Mouse (Mus musculus): ENCODE data around the gene L1td1. TPM values are rescaled to one million over a fixed set of nuclear protein-coding genes. Genes with fewer than 3 reads are reported as not detected.

Gene L1td1
- total and polyA plus RNA-seq, 3 experiments, result not detected

DNA sequence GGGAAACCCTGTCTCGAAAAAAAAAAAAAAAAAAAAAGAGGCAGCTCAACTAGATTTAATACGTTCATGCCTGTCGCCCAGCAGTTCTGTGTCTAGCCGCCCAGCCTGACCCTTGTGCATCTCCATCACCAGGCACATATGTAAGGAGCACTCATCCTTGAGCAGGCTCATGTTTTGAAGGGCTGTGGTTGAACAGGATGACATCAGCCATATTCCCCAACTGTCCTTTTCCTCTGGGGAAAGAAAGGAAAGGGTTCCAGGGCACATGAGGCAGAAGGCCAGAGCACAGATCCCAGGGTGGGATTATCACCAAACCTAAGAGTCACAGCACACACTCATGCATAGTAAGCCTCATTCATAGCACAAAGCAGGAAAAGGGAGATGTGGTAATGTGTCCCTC lies 28.6 kb upstream of the L1td1 start:
- Histone ChIP-seq H3K27me3 (replicated peaks) (no peaks in the 10 kb centered on the region), H3K4me1 (ENCODE audit: control insufficient read depth in 1 of 2, insufficient read depth in 2 of 2) (no peaks in the 10 kb centered on the region), H3K4me2 (ENCODE audit: insufficient read depth, low read depth, poor library complexity, severe bottlenecking) (no peak overlapping the region), H3K27ac (ENCODE audit: insufficient read depth, low read depth) (no peak overlapping the region), H3K9me3 (replicated peaks; ENCODE audit: low read length) (peaks cover 79% of the 10 kb centered on the region), H3K9ac (ENCODE audit: insufficient read depth, low read depth) (no peak overlapping the region), H3K36me3 (replicated peaks in 1 of 2; ENCODE audit: control insufficient read depth in 1 of 2, insufficient read depth in 1 of 2, low read length in 1 of 2) (no peaks in the 10 kb centered on the region), H3K4me3 (replicated peaks in 1 of 3; ENCODE audit: low read depth in 2 of 3, low read length in 2 of 3, poor library complexity in 1 of 3) (no peak overlapping the region), H3K79me2 (replicated peaks; ENCODE audit: control insufficient read depth, extremely low read depth, insufficient read depth, poor library complexity, severe bottlenecking) (no peaks in the 10 kb centered on the region)
- dilution Hi-C loops (cut with MboI; ENCODE audit: extremely low pct_ligation_motif_present, extremely low pct_unique_long_range_greater_than_20kb, low sequenced_read_pairs), result no loop called here
- no peak for DNase-seq (ENCODE audit: extremely low read depth)
- no peak for TF ChIP-seq HCFC1 (IDR thresholded peaks at IDR 0.05; ENCODE audit: low read depth, low read length)
- no peak for TF ChIP-seq TCF12 (IDR thresholded peaks at IDR 0.05; ENCODE audit: low read depth, low read length)
- no peak for TF ChIP-seq MXI1 (IDR thresholded peaks at IDR 0.05; ENCODE audit: low read depth, low read length)
- TF ChIP-seq PAX5 (IDR thresholded peaks at IDR 0.05; ENCODE audit: low read length), result no peak
- no peak for TF ChIP-seq CTCF (conservative IDR thresholded peaks at IDR 0.05 in 1 of 2, IDR thresholded peaks at IDR 0.05 in 1 of 2; ENCODE audit: low read depth in 2 of 2, low read length in 2 of 2)
- no peak for TF ChIP-seq NELFE (IDR thresholded peaks at IDR 0.05; ENCODE audit: low read depth, low read length)
- TF ChIP-seq MAX (IDR thresholded peaks at IDR 0.05; ENCODE audit: low read length), result no peak
- TF ChIP-seq MAZ (IDR thresholded peaks at IDR 0.05; ENCODE audit: low read depth, low read length), result no peak
- no peak for TF ChIP-seq POLR2AphosphoS2 (IDR thresholded peaks at IDR 0.05; ENCODE audit: low read depth, low read length)
- TF ChIP-seq CHD2 (IDR thresholded peaks at IDR 0.05; ENCODE audit: low read length), result no peak
- TF ChIP-seq ETS1 (conservative IDR thresholded peaks at IDR 0.05; ENCODE audit: low read depth, low read length), result no peak
- in situ Hi-C loops (cut with MboI; ENCODE audit: low pct_ligation_motif_present, low pct_unique_long_range_greater_than_20kb, low sequenced_read_pairs), result no loop called here

DNA sequence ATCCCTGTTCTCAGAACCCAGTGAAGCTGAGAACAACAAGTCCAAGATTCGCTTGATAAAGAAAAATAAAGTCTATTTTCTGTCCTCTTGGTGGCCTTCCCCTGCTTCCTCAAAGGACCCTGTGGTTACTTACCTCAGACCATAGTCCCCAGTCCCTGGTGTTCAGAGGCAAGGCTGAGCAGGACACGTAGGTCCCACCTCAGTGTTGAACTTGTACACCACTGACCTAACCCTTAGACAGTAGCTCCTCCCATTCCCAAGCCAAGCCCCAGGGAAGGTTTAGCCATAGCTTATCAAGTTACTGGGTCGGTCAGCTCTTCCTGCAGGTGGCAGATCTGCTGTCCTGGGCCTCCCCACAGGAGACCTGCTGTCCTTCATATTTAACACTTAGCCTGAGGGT lies 27.6 kb upstream of the L1td1 start:
- H3K36me3 ChIP-seq (replicated peaks in 1 of 2; ENCODE audit: control insufficient read depth in 1 of 2, insufficient read depth in 1 of 2, low read length in 1 of 2), result no peaks in the 10 kb centered on the region
- H3K79me2 ChIP-seq (replicated peaks; ENCODE audit: control insufficient read depth, extremely low read depth, insufficient read depth, poor library complexity, severe bottlenecking), result no peaks in the 10 kb centered on the region
- no peak overlapping the region for H3K9ac ChIP-seq (ENCODE audit: insufficient read depth, low read depth)
- no peaks in the 10 kb centered on the region for H3K4me1 ChIP-seq (ENCODE audit: control insufficient read depth in 1 of 2, insufficient read depth in 2 of 2)
- H3K27me3 ChIP-seq (replicated peaks), result no peaks in the 10 kb centered on the region
- H3K4me2 ChIP-seq (ENCODE audit: insufficient read depth, low read depth, poor library complexity, severe bottlenecking), result no peak overlapping the region
- dilution Hi-C loops (cut with MboI; ENCODE audit: extremely low pct_ligation_motif_present, extremely low pct_unique_long_range_greater_than_20kb, low sequenced_read_pairs) (no loop called here), in situ Hi-C loops (cut with MboI; ENCODE audit: low pct_ligation_motif_present, low pct_unique_long_range_greater_than_20kb, low sequenced_read_pairs) (no loop called here)
- no peak overlapping the region for H3K4me3 ChIP-seq (replicated peaks in 1 of 3; ENCODE audit: low read depth in 2 of 3, low read length in 2 of 3, poor library complexity in 1 of 3)
- H3K27ac ChIP-seq (ENCODE audit: insufficient read depth, low read depth), result no peak overlapping the region
- H3K9me3 ChIP-seq (replicated peaks; ENCODE audit: low read length), result peaks cover 82% of the 10 kb centered on the region
- TF ChIP-seq ZNF384 (IDR thresholded peaks at IDR 0.05; ENCODE audit: low read depth, low read length), result no peak
- TF ChIP-seq MAX (IDR thresholded peaks at IDR 0.05; ENCODE audit: low read length), result no peak
- no peak for DNase-seq (ENCODE audit: extremely low read depth)

DNA sequence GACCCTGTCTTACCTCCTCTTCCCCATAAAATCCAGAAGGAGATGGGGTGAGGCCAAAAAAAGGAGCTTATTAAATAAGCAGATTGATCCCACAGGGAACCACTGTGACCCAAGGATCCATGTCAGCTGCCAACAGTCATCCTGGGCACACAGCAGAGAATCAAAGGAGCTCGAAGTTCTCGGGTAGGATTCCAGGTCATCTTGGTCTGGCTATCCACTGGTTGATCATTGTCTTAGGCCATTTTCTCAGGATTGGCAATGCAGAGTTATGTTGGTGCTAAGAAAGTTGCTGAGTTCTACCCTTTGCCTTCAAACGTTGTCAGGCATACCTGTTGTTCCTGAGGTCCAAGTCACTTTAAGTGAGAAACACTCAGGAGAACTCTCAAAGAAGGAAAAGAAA lies 26.4 kb upstream of the L1td1 start:
- Histone ChIP-seq H3K4me3 (replicated peaks in 1 of 3; ENCODE audit: low read depth in 2 of 3, low read length in 2 of 3, poor library complexity in 1 of 3) (no peak overlapping the region), H3K9ac (ENCODE audit: insufficient read depth, low read depth) (no peak overlapping the region), H3K9me3 (replicated peaks; ENCODE audit: low read length) (peaks cover 79% of the 10 kb centered on the region), H3K4me1 (ENCODE audit: control insufficient read depth in 1 of 2, insufficient read depth in 2 of 2) (no peaks in the 10 kb centered on the region), H3K27me3 (replicated peaks) (no peaks in the 10 kb centered on the region), H3K4me2 (ENCODE audit: insufficient read depth, low read depth, poor library complexity, severe bottlenecking) (no peak overlapping the region), H3K36me3 (replicated peaks in 1 of 2; ENCODE audit: control insufficient read depth in 1 of 2, insufficient read depth in 1 of 2, low read length in 1 of 2) (no peaks in the 10 kb centered on the region), H3K27ac (ENCODE audit: insufficient read depth, low read depth) (no peak overlapping the region), H3K79me2 (replicated peaks; ENCODE audit: control insufficient read depth, extremely low read depth, insufficient read depth, poor library complexity, severe bottlenecking) (no peaks in the 10 kb centered on the region)
- in situ Hi-C loops (cut with MboI; ENCODE audit: low pct_ligation_motif_present, low pct_unique_long_range_greater_than_20kb, low sequenced_read_pairs) (no loop called here), dilution Hi-C loops (cut with MboI; ENCODE audit: extremely low pct_ligation_motif_present, extremely low pct_unique_long_range_greater_than_20kb, low sequenced_read_pairs) (no loop called here)
- TF ChIP-seq SIN3A (IDR thresholded peaks at IDR 0.05; ENCODE audit: low read length) (no peak), MYC (IDR thresholded peaks at IDR 0.05; ENCODE audit: low read depth, low read length) (no peak), HCFC1 (IDR thresholded peaks at IDR 0.05; ENCODE audit: low read depth, low read length) (no peak), SMC3 (IDR thresholded peaks at IDR 0.05; ENCODE audit: low read depth, low read length) (no peak), ETS1 (conservative IDR thresholded peaks at IDR 0.05; ENCODE audit: low read depth, low read length) (no peak), UBTF (IDR thresholded peaks at IDR 0.05; ENCODE audit: low read depth, low read length) (no peak)
- DNase-seq (ENCODE audit: extremely low read depth), result no peak
